Mouse (Mus musculus) liver, adult 2 months (tissue): ENCODE measurements at regions not wholly inside any gene's neighbourhood (a gene's known extent, or its start where the extent isn't known, plus 50 kb on each side); places are given as distances from the start of the nearest gene placed in this dataset.

ENCODE experiments used
- DNase-seq: peaks from one replicate; pipeline ENCODE4 v3.0.0-alpha.2; 2011; ENCODE audit warnings: low read depth, low spot score; ENCODE audit errors: extremely low read depth
- H3K27ac ChIP-seq: fragments of 200-500 bp; replicated peaks from 2 replicates; pipeline ENCODE4 v1.5.1; 2012; ENCODE audit warnings: low read depth, mild to moderate bottlenecking, control low read depth, inconsistent platforms, low read length; ENCODE audit not compliant: insufficient read depth
- H3K27me3 ChIP-seq: fragments of 200-500 bp; 2 replicates; pipeline ENCODE4 v1.6.1; 2012; ENCODE audit warnings: mild to moderate bottlenecking, moderate library complexity, low read length, inconsistent platforms; ENCODE audit not compliant: control insufficient read depth, insufficient read depth
- H3K36me3 ChIP-seq: fragments of 200-500 bp; 2 replicates; pipeline ENCODE4 v1.6.1; 2012; ENCODE audit warnings: low read length, inconsistent platforms; ENCODE audit not compliant: control insufficient read depth, insufficient read depth
- H3K4me1 ChIP-seq: fragments of 200-500 bp; 2 replicates; pipeline ENCODE4 v1.6.1; 2011; ENCODE audit warnings: low read length; ENCODE audit not compliant: control insufficient read depth, insufficient read depth
- H3K4me3 ChIP-seq: fragments of 200-500 bp; 2 replicates; pipeline ENCODE4 v1.5.1; 2011; ENCODE audit warnings: low read depth, mild to moderate bottlenecking, control low read depth, low read length, moderate library complexity; ENCODE audit not compliant: insufficient read depth
- H3K79me2 ChIP-seq: fragments of 200-500 bp; 2 replicates; pipeline ENCODE4 v1.6.1; 2012; ENCODE audit warnings: inconsistent platforms, mild to moderate bottlenecking, low read length, moderate library complexity; ENCODE audit not compliant: control insufficient read depth, insufficient read depth
- H3K9ac ChIP-seq: fragments of 200-500 bp; 2 replicates; pipeline ENCODE4 v1.6.1; 2012; ENCODE audit warnings: low read depth, mild to moderate bottlenecking, control low read depth, inconsistent platforms, low read length
- CTCF ChIP-seq: fragments of 200-500 bp; IDR thresholded peaks from 2 replicates; pipeline ENCODE4 v1.5.1; 2011; ENCODE audit warnings: low read depth, low read length, control low read depth
- POLR2A ChIP-seq: fragments of 200-500 bp; IDR thresholded peaks from 2 replicates; pipeline ENCODE4 v1.6.1; 2011; ENCODE audit warnings: low read length, control low read depth; ENCODE audit not compliant: insufficient read depth; ENCODE audit errors: extremely low read depth
- WGBS: fragments of 180-500 bp; shearing (Covaris S2); methylation state at CpG from one replicate; pipeline ENCODE4 v1.1.7; 2018; 5-methylcytosine and 5-hydroxymethylcytosine counted together

- TF ChIP-seq POLR2A, result no peak
- TF ChIP-seq CTCF, result no peak
- no peaks in the 10 kb centered on the region for H3K79me2 ChIP-seq
- H3K36me3 ChIP-seq, result no peaks in the 10 kb centered on the region
- 89% methylated on average over 7 of the region's 7 CpGs for WGBS
- no peak overlapping the region for H3K4me3 ChIP-seq
- no peak for DNase-seq
- H3K27ac ChIP-seq, result no peak overlapping the region
- H3K9ac ChIP-seq, result no peak overlapping the region
- no peaks in the 10 kb centered on the region for H3K27me3 ChIP-seq
- no peaks in the 10 kb centered on the region for H3K4me1 ChIP-seq
Observed at GRCm38 (mm10) chr14:68381741-68382140, 912.4 kb downstream of the Synb start.

GRCm38 (mm10) chr14:68367696-68368095 lies 926.4 kb downstream of the Synb start:
- H3K9ac ChIP-seq, result no peak overlapping the region
- WGBS, result 87% methylated on average over 5 of the region's 5 CpGs
- no peaks in the 10 kb centered on the region for H3K27me3 ChIP-seq
- no peak for DNase-seq
- H3K79me2 ChIP-seq, result no peaks in the 10 kb centered on the region
- H3K4me1 ChIP-seq, result no peaks in the 10 kb centered on the region
- H3K4me3 ChIP-seq, result no peak overlapping the region
- H3K27ac ChIP-seq, result no peak overlapping the region
- no peaks in the 10 kb centered on the region for H3K36me3 ChIP-seq
- TF ChIP-seq POLR2A, result no peak
- TF ChIP-seq CTCF, result no peak

DNA sequence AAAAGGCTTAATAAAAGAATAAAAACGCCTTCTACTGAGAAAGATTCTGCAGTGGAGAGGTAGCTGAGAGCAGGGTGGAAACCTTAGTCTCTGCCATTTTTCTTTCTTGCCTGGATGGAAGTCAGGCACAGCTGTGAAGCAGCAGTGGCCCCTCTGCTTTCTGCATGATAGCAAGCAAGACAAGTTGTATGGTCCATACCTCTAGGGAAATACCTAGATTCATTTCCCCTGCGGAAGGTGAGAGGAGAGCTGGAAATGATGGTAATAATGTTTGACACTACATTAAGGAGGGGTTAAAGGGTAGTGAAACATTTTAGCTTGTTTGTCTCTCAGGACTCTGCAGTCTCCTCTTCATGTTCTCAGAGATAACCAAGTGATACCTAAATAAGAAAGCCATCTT lies 930.2 kb downstream of the Synb start:
- H3K79me2 ChIP-seq, result no peaks in the 10 kb centered on the region
- no peaks in the 10 kb centered on the region for H3K4me1 ChIP-seq
- H3K36me3 ChIP-seq, result no peaks in the 10 kb centered on the region
- H3K9ac ChIP-seq, result no peak overlapping the region
- no peak overlapping the region for H3K4me3 ChIP-seq
- no peak for TF ChIP-seq CTCF
- no peak for TF ChIP-seq POLR2A
- H3K27me3 ChIP-seq, result no peaks in the 10 kb centered on the region
- H3K27ac ChIP-seq, result no peak overlapping the region
- 77% methylated on average over 2 of the region's 2 CpGs for WGBS
- no peak for DNase-seq

- TF ChIP-seq CTCF, result no peak
- TF ChIP-seq POLR2A, result no peak
- no peak overlapping the region for H3K4me3 ChIP-seq
Observed at GRCm38 (mm10) chr14:68361998-68362397, 932.1 kb downstream of the Synb start.

GRCm38 (mm10) chr14:68361481-68361880 lies 932.6 kb downstream of the Synb start:
- no peak overlapping the region for H3K27ac ChIP-seq
- TF ChIP-seq CTCF (no peak), POLR2A (no peak)
- H3K9ac ChIP-seq, result no peak overlapping the region
- H3K4me3 ChIP-seq, result no peak overlapping the region
- no peaks in the 10 kb centered on the region for H3K4me1 ChIP-seq
- no peaks in the 10 kb centered on the region for H3K27me3 ChIP-seq
- H3K36me3 ChIP-seq, result no peaks in the 10 kb centered on the region
- DNase-seq, result peak; percentile 7
- WGBS, result 63% methylated on average over 6 of the region's 6 CpGs
- H3K79me2 ChIP-seq, result no peaks in the 10 kb centered on the region

More at GRCm38 (mm10) chr14:68361998-68362397, 932.1 kb downstream of the Synb start:
- Histone ChIP-seq H3K27ac (no peak overlapping the region), H3K36me3 (no peaks in the 10 kb centered on the region), H3K27me3 (no peaks in the 10 kb centered on the region), H3K9ac (no peak overlapping the region), H3K79me2 (no peaks in the 10 kb centered on the region), H3K4me1 (no peaks in the 10 kb centered on the region)
- WGBS, result 77% methylated on average over 7 of the region's 7 CpGs
- no peak for DNase-seq

GRCm38 (mm10) chr14:68356396-68356795 lies 937.7 kb downstream of the Synb start:
- TF ChIP-seq CTCF, result no peak
- no peak for TF ChIP-seq POLR2A
- Histone ChIP-seq H3K27ac (no peak overlapping the region), H3K27me3 (no peaks in the 10 kb centered on the region), H3K4me3 (no peak overlapping the region), H3K9ac (no peak overlapping the region), H3K79me2 (no peaks in the 10 kb centered on the region), H3K36me3 (no peaks in the 10 kb centered on the region), H3K4me1 (no peaks in the 10 kb centered on the region)
- WGBS, result 85% methylated on average over 7 of the region's 7 CpGs
- DNase-seq, result no peak
